Mouse (Mus musculus) lung, postnatal 0 days (tissue): Measurements from ENCODE around the gene Rps26.

ENCODE experiments used
- CTCF ChIP-seq: IDR thresholded peaks from 2 replicates; pipeline ENCODE4 v1.5.1; 2016; ENCODE audit warnings: antibody characterized with exemption, mild to moderate bottlenecking
- EP300 ChIP-seq: IDR thresholded peaks from 2 replicates; pipeline ENCODE4 v1.6.1; 2016; ENCODE audit warnings: antibody characterized with exemption, mild to moderate bottlenecking, control low read depth

DNA sequence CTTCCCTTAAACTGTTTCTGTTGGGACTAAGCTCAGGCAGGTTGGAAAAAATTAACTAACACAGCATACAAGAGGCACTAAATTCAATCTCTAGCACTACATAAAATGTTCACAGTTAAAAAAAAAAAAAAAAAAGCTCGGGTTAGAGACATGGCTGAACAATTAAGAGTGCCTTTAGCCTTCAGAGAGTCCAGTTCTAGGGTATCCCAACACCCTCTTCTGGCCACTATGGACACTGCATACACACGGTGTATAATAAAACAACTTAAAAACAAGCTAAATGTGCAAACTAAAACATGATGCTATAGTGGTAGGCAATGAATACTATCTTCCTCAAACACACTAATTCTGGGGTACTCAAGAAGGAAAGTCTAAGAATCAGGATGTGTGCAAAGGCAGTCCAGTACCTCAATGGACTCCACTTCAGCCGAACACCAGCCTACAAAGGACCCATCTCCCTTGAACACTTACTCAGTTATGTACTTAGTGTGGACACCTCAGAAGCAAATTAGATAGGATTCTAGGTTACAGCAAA lies 4.5 kb downstream of the Rps26 start:
- peak; percentile 14; the same call in 1 of the 2 replicates for TF ChIP-seq CTCF
- no peak for TF ChIP-seq EP300
